Mouse (Mus musculus): ENCODE results near the gene Mrpl49.

Gene Mrpl49

GRCm38 (mm10) chr19:6035966-6036585 is 21.5 kb downstream of the Mrpl49 start:
- DNase-seq, result no peak

GRCm38 (mm10) chr19:6030520-6031280 is 26.9 kb downstream of the Mrpl49 start:
- no peak for DNase-seq

GRCm38 (mm10) chr19:6029426-6029825 is 28.2 kb downstream of the Mrpl49 start:
- no peak for DNase-seq

GRCm38 (mm10) chr19:6028991-6029390 is 28.6 kb downstream of the Mrpl49 start:
- no peak for DNase-seq

GRCm38 (mm10) chr19:6023930-6024329 is 33.7 kb downstream of the Mrpl49 start:
- DNase-seq, result no peak

GRCm38 (mm10) chr19:6023059-6023458 is 34.5 kb downstream of the Mrpl49 start:
- no peak for DNase-seq

GRCm38 (mm10) chr19:6020276-6020675 is 37.3 kb downstream of the Mrpl49 start:
- DNase-seq, result no peak

- DNase-seq, result peak; percentile 94
Observed at GRCm38 (mm10) chr19:6018142-6019089, 39.2 kb downstream of the Mrpl49 start.

- DNase-seq, result no peak
Observed at GRCm38 (mm10) chr19:6016532-6016931, 41.1 kb downstream of the Mrpl49 start.

GRCm38 (mm10) chr19:6015511-6016315 is 41.9 kb downstream of the Mrpl49 start, which contains the start of gene Capn1:
TSS of gene Capn1 (minus strand) at chr19:6015897.
- peak; percentile 82 for DNase-seq

GRCm38 (mm10) chr19:6014991-6015510 is 42.5 kb downstream of the Mrpl49 start:
- DNase-seq, result peak; percentile 94

- no peak for DNase-seq
Observed at GRCm38 (mm10) chr19:6013691-6014090, 43.9 kb downstream of the Mrpl49 start.

- no peak for DNase-seq
Observed at GRCm38 (mm10) chr19:6009137-6009536, 48.4 kb downstream of the Mrpl49 start.

GRCm38 (mm10) chr19:6007013-6007412 is 50.6 kb downstream of the Mrpl49 start:
- no peak for DNase-seq

- no peak for DNase-seq
Observed at GRCm38 (mm10) chr19:6005541-6005940, 52.0 kb downstream of the Mrpl49 start.
